Mouse (Mus musculus): Measurements from ENCODE around the gene 1700030J22Rik. TPM values are rescaled to one million over a fixed set of nuclear protein-coding genes. Genes with fewer than 3 reads are reported as not detected.

1700030J22Rik gene
- total RNA-seq, 2 experiments from 2014 or later: 9.1 to 10.4 TPM

DNA sequence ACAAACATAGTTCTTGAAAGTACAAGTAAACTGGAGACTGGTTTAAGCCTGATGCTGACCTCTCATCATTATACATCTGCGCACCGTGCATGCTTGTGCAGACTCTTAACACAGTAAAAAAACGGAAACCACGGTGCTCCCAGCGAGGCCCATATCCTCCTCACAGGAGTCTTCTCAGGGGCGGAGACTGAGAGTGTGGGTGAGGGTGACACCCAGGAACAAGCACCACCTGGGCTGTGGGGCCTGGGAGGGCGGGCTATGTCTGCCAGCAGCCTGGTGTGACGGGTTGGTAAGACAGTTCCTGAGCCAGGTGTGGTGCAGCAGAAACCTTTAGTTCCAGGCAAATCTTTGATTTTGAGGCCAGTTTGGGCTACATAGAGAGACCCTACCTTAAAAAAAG, 26.3 kb downstream of the 1700030J22Rik start:
- no peak for DNase-seq (ENCODE audit: low spot score in 2 of 2)

- DNase-seq (ENCODE audit: low spot score in 2 of 2): no peak
These were observed 27.0 kb downstream of the 1700030J22Rik start for GRCm38 (mm10) chr8:116951778-116952177.

DNA sequence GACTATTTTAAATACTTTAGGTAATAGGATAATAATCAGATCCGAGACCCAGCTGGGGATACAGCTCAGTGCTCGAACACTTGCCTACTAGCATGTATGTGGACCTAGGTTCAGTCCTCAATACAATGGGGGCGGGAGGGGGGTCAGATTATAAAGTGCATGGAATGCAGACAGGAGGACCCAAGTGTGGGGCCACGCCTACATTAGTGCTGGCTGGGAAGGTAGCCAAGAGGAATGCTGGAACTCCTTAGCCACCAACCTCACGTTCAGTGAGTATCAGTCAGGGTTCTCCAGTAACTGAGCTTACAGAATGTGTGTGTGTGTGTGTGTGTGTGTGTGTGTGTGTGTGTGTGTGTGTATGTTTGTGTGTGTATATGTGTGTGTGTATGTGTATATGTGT, 27.4 kb downstream of the 1700030J22Rik start:
- no peak for DNase-seq (ENCODE audit: low spot score in 2 of 2)

- no peak for DNase-seq (ENCODE audit: low spot score in 2 of 2)
These were observed 31.2 kb downstream of the 1700030J22Rik start for GRCm38 (mm10) chr8:116947589-116947988.

- no peak for DNase-seq (ENCODE audit: low spot score in 2 of 2)
These were observed 31.9 kb downstream of the 1700030J22Rik start for GRCm38 (mm10) chr8:116946851-116947250.

DNA sequence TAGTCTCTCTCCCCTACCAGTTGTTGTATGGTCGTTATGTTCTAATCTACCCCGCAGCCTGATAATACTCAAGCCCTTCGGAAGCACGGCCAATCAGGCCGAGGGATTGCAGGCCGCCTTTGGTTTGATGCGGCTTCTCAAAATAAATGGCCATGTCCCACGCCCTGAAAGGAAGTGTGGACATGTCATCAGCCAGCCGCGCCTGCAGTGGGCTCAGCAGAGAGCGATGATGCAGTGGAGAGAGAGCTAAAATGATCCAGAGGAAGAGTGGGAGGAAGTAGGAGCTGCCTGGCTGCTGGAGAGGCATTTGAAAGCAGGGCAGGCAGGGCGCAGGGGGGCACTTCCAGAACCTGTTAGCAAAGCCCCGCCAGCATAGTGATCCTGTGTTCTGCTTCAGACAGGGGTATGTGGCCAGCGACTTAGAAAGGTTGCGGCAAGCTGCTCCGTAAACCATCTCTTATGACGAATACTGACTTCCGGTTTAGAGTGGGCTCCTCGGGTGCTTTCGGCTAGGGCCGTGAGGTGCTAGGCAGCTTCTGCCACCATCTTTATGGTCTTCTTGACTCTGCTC, 32.4 kb downstream of the 1700030J22Rik start:
- peak; percentile 33 to 57 for DNase-seq (ENCODE audit: low spot score in 2 of 2)

DNA sequence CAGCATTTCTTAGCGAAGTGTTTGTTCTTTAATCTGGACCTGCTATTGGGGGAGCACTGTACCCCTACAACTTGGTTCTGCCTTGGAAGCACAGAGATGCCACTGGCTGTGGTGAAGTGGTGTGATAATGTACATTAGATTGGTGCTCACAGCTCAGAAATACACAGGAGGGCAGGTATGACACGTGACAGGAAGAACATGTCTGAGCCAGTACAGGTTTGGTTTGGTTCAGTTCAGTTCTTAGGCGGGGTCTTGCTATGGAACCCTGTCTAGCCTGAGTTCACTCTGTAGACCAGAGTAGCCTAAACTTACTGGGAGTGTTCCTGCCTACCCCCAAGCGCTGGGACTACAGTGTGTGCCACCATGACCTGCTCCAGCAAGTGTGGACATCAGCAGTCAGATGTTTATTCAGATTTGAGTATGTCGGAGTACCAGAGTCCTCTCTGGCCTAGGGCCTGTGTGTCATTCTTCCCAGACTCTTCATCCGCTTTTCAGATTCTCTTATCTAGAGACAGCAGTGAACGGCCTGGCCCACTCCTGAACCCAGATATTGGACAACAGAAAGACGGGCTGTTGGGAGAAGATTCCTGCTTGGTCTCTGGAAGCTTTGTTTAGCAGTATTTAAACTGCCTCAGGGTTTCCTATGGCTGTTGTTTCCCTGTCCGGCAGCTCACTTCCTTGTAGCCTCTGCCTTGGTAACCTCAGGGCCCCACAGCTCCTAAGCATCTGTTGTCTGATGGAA, 33.4 kb downstream of the 1700030J22Rik start:
- no peak for DNase-seq (ENCODE audit: low spot score in 2 of 2)

GRCm38 (mm10) chr8:116944385-116944696, 34.4 kb downstream of the 1700030J22Rik start:
- no peak for DNase-seq (ENCODE audit: low spot score in 2 of 2)

- peak; percentile 15 to 24 for DNase-seq (ENCODE audit: low spot score in 2 of 2)
These were observed 35.0 kb downstream of the 1700030J22Rik start for GRCm38 (mm10) chr8:116943555-116944384.

DNA sequence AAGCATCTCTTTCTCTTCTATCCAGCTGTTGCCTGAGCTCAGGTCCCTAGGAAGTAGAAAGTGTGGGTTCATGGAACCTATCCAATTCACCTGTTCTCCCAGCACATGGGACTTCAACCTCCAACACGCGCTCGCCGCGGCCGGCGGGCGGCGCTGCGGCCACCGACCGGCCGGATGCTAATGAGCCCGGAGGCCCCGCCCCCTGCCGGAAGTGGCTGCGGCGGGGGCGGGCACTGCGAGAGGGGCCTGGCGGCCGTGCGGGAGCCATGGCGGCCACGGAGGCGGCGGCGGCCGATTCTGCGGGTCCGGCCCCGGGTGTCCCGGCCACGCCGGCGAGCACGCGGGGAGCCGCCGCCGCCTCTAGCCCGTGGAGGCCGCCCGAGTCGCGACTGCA, 35.6 kb downstream of the 1700030J22Rik start, which contains the start of gene Atmin:
TSS of gene Atmin (plus strand) at position 233 of the 394 bp plus-strand sequence.
- peak; percentile 57 to 85 for DNase-seq (ENCODE audit: low spot score in 2 of 2)

GRCm38 (mm10) chr8:116942284-116943058, 36.3 kb downstream of the 1700030J22Rik start:
- DNase-seq (ENCODE audit: low spot score in 2 of 2): no peak

- no peak for DNase-seq (ENCODE audit: low spot score in 2 of 2)
These were observed 43.3 kb downstream of the 1700030J22Rik start for GRCm38 (mm10) chr8:116935506-116935905.

- DNase-seq (ENCODE audit: low spot score in 2 of 2): no peak
These were observed 43.8 kb downstream of the 1700030J22Rik start for GRCm38 (mm10) chr8:116934976-116935375.

DNA sequence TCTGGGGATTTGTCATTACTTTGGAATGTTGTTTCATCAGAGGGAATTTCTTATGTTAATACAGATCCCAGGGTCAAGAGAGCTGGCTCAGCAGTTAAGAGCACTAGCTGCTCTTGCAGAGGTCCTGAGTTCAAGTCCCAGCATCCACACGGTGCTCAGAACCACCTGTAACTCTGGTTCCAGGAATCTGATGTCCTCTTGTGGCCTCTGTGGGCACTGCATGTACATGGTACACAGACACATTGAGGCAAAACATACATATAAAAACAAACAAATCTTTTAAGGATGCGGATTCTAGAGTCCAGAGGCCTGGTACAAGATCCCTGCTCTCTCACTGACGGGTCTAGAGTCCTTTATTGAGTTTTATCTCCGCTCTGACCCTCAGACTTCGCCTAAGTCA, 50.2 kb downstream of the 1700030J22Rik start:
- no peak for DNase-seq (ENCODE audit: low spot score in 2 of 2)

DNA sequence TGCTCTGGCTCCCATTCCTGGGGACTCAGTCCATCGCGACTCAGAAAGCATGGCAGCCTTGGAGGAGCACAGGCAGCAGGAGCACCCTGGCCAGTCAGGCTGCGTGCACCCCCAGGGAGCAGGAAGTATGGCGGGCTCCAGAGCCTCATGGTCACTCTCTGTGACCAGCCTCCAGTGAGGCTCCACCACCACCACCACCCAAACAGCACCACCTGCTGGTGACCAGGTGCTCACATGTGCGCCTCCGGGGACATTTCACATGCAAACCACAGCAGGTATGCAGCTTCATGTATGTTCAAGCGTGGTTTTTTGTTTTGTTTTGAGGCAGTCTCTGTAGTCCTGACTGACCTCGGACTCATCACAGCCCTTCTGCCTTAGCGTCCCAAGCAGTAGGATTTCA, 50.9 kb downstream of the 1700030J22Rik start:
- DNase-seq (ENCODE audit: low spot score in 2 of 2): no peak

- DNase-seq (ENCODE audit: low spot score in 2 of 2): no peak
These were observed 55.2 kb downstream of the 1700030J22Rik start for GRCm38 (mm10) chr8:116923526-116923925.

- DNase-seq (ENCODE audit: low spot score in 2 of 2): no peak
These were observed 56.5 kb downstream of the 1700030J22Rik start for GRCm38 (mm10) chr8:116922060-116922757.

DNA sequence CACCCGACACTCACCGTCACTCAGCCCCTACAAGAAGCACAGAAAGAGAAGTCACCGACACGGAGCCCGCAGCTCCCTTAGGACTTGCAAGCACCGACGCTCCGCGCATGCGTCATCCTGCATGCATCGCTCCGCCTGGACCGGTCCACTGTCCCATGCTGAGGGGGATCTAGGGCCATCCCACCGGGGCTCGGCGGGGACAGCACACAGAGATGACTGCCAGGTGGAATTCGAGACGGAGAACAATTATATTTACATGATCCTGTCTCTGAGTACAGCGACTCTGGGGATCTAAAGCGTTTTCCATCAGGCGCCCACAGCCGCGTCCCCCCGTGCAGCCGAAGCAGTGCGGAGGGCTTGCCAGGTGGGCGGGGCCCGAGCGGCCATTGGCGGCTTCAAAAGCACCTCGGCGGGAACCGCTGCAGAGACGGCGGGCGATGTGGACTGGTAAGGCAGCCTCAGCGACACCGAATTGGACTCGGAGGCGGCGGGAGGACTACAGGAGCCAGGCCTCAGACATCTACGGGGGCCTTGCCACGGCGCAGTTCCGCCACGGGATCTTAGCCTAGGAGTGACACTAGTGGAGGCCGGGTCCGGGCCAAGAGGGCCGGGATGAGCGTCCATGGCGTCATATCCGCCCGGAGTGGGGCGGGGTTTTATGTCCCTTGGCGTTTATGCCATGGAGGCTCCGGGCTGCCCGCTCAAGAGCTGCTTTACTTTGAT, 57.3 kb downstream of the 1700030J22Rik start, which contains the start of the genes Cmc2 and Cenpn:
TSS of gene Cmc2 (minus strand) at position 119 of the 723 bp plus-strand sequence.
TSS of gene Cenpn (plus strand) at position 394 of the 723 bp plus-strand sequence.
- DNase-seq (ENCODE audit: low spot score in 2 of 2): peak; percentile 87 to 93

DNA sequence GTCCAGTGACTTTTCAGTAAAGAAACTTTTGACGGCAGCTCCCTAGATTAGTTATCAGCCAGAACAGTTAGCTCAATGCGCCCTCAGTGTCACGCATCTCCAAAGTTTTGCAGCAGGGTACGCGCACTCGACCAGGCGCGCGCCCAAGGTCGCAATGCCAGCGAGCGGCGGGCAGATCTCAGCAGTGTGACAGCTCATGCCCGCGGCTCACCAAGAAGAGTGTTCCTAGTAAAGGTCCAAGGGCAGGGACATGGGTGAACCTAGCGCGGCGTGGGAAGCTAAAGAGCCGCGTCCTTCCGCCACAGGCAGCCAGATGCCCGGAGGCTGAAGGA, 57.8 kb downstream of the 1700030J22Rik start:
- no peak for DNase-seq (ENCODE audit: low spot score in 2 of 2)

All from layer of hippocampus, adult 18-20 months (tissue).